Comparison of ENCODE assay signal across 19 mouse cellular contexts in the genomic region with DNA sequence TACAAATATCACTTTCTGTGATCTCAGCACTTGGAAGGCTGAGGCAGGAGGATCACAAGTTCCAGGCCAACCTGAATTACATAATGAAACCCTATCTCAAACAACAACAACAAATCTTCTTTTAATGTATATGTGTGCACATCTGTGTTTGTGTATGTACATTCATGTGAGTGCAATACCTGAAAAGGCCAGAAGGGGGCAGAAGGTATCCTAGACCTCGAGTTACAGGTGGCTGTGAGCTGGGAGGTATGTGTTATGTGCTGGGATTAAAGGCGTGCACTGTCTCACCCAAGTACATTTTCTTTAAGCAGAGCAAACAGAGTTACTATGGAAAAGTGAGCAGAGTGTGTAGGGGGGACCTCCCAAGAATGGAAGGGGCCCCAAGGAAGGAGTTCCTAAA. TPM values are rescaled to one million over a fixed set of nuclear protein-coding genes. Genes with fewer than 3 reads are reported as not detected.
DNase-seq lines count a peak whose midpoint lies in the region; TF ChIP-seq lines count a peak whose summit lies in the region.
"Had no signal": no experiment of that assay in that cellular context is flagged by ENCODE, and none has a peak within 500 bp of the region (broad histone marks: within the 10 kb centered on the region; RNA-seq: fewer than 3 reads in every experiment).

No protein-coding gene starts in this region.

- H3K27me3 ChIP-seq in cerebellum, adult 2 months (ENCODE audit: control insufficient read depth, insufficient read depth, low read length) = no peaks in the 10 kb centered on the region

- intact Hi-C loops in left cerebral cortex, adult 2 months (cut with DNase I) = no loop called here

- 0 out of 2 replicates have a peak, but pooled peaks have one; percentile 6 for TF ChIP-seq CTCF in cerebellum, adult 2 months (IDR thresholded peaks at IDR 0.05; ENCODE audit: borderline replicate concordance, insufficient read depth, low read depth, low read length)
- TF ChIP-seq CTCF in left cerebral cortex, adult 2 months (IDR thresholded peaks at IDR 0.05) = peak; percentile 35
- TF ChIP-seq CTCF in cortical plate, adult 2 months (IDR thresholded peaks at IDR 0.05; ENCODE audit: extremely low read depth, insufficient read depth, low read length) = 0 out of 2 replicates have a peak, but pooled peaks have one; percentile 7

- peaks cover 7% of the 10 kb centered on the region for H3K4me1 ChIP-seq in cerebellum, adult 2 months (ENCODE audit: control insufficient read depth, insufficient read depth, low read length)
- H3K4me1 ChIP-seq in cortical plate, adult 2 months (ENCODE audit: control insufficient read depth, insufficient read depth, low read length) = no peaks in the 10 kb centered on the region

- DNase-seq in cerebellum, adult 2 months = no peak
- no peak for DNase-seq in cerebellum, postnatal 4 days (ENCODE audit: low spot score in 2 of 2)
- no peak for DNase-seq in left cerebral cortex, adult 2 months (ENCODE audit: extremely low spot score in 1 of 2, low spot score in 2 of 2)
- DNase-seq in left cerebral cortex, adult 9 months (ENCODE audit: low spot score in 2 of 2) = no peak
- DNase-seq in ES-CJ7 (ENCODE audit: low read depth, low spot score) = peak; percentile 67
- no peak for DNase-seq in left cerebral cortex, adult 11 months (ENCODE audit: low spot score)
- DNase-seq in retina, embryonic 14.5 days (ENCODE audit: low spot score) = no peak
- DNase-seq: adrenal gland, adult 2 months; cerebellum, adult 11 months; cerebellum, postnatal 25 days; heart, postnatal 4 days; layer of hippocampus, adult 9-11 months; spleen, adult 18-20 months; thymus, postnatal 36 days had no signal

- H3K27ac ChIP-seq in cerebellum, adult 2 months (ENCODE audit: insufficient read depth, low read length) = no peak overlapping the region
- H3K27ac ChIP-seq in left cerebral cortex, adult 2 months = no peak overlapping the region
- no peak overlapping the region for H3K27ac ChIP-seq in cortical plate, adult 2 months (ENCODE audit: insufficient read depth, low read length)
- H3K27ac ChIP-seq: embryonic facial prominence, embryonic 10.5 days had no signal

- H3K4me3 ChIP-seq in cerebellum, adult 2 months (replicated peaks; ENCODE audit: insufficient read depth, low read depth, low read length) = no peak overlapping the region
- H3K4me3 ChIP-seq in left cerebral cortex, adult 2 months = no peak overlapping the region
- no peak overlapping the region for H3K4me3 ChIP-seq in cortical plate, adult 2 months (ENCODE audit: insufficient read depth, low read length)
- H3K4me3 ChIP-seq: embryonic facial prominence, embryonic 10.5 days; megakaryocyte, embryonic 14.5 days had no signal

- WGBS in cerebellum, adult 2 months = 53% methylated on average over 2 of the region's 2 CpGs

- no peak for TF ChIP-seq POLR2A in cerebellum, adult 2 months (IDR thresholded peaks at IDR 0.05; ENCODE audit: borderline replicate concordance, insufficient read depth, low read length)
- no peak for TF ChIP-seq POLR2A in cortical plate, adult 2 months (IDR thresholded peaks at IDR 0.05; ENCODE audit: extremely low read depth, insufficient read depth, low read length)

RNA-seq across cellular contexts. Expression of gene Sptbn4, which starts 18.4 kb away (rescaled TPM):
- polyA plus RNA-seq in cerebellum, adult 2 months (2012; rRNA removed) = 171 and 177 TPM in 2 replicates
- total RNA-seq in left cerebral cortex, adult 2 months (2021) = 100 to 1,000 TPM; 153 to 162 TPM
- polyA plus RNA-seq in cortical plate, adult 2 months (2012; rRNA removed) = 149 and 162 TPM in 2 replicates
- total RNA-seq: granulocyte monocyte progenitor cell, adult 5-6 weeks; liver, adult 2 months had no signal

RNA-seq across cellular contexts. Expression of gene Blvrb, which starts 18.6 kb away (rescaled TPM):
- 24.2 and 25.2 TPM in 2 replicates for polyA plus RNA-seq in cerebellum, adult 2 months (2012; rRNA removed)
- 10 to 100 TPM; 18.1 to 18.3 TPM for total RNA-seq in left cerebral cortex, adult 2 months (2021)
- 15.8 and 16.6 TPM in 2 replicates for polyA plus RNA-seq in cortical plate, adult 2 months (2012; rRNA removed)

RNA-seq across cellular contexts. Expression of gene Sertad3, which starts 44.4 kb away (rescaled TPM):
- polyA plus RNA-seq in cerebellum, adult 2 months (2012; rRNA removed) = 8.1 and 8.9 TPM in 2 replicates
- total RNA-seq in left cerebral cortex, adult 2 months (2021) = 1 to 10 TPM; 3.3 TPM
- polyA plus RNA-seq in cortical plate, adult 2 months (2012; rRNA removed) = 3.3 and 3.8 TPM in 2 replicates

RNA-seq across cellular contexts. Expression of gene Sertad1, which starts 57.6 kb away (rescaled TPM):
- 17.4 and 17.9 TPM in 2 replicates for polyA plus RNA-seq in cerebellum, adult 2 months (2012; rRNA removed)
- 10 to 100 TPM; 18.8 to 21.7 TPM for total RNA-seq in left cerebral cortex, adult 2 months (2021)
- polyA plus RNA-seq in cortical plate, adult 2 months (2012; rRNA removed) = 15.7 and 19.3 TPM in 2 replicates
